Mouse (Mus musculus): ENCODE measurements at regions not wholly inside any gene's neighbourhood (a gene's known extent, or its start where the extent isn't known, plus 50 kb on each side); places are given as distances from the start of the nearest gene placed in this dataset.
A peak's percentile ranks its signal among the peaks of the same experiment; 100 is the strongest.

DNA sequence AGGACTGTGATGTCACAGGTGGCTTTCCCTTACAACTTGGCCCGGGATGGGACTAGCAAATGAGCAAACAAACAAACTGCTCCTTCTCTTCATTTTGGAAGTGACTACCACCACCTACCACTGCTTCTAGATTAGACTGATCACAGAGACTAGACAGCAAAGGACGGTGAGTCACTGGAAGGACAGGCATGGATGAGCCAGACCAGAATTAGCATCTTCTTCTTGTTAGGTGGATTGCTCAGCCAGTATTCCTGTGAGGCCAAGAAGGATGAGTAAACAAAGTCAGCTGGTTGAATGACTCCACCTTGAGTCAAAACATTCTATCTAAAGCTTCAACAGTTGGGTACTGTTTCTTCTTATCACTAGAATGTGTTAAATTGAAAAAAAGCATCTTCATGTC is 385.1 kb upstream of the Mon1b start:
- DNase-seq (ENCODE audit: low spot score in 2 of 2): no peak

DNA sequence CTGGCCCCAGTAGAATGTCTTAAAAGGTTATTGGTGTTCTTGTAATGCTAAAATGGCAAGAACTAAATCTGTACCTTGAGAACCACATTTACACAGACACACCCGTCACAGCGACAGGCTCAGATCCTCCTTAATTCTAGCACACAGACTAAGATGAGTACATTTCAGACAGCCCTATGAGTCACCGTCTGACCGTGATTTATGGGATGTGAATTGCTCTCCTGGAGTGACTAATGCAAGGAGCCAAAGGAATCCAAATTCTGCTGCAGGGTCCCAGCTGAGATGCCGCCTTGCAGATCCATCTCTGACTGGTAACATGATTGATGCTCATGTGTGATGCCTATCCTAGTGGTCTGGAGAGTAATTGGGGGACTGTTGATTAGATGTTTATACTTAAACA is 381.3 kb upstream of the Mon1b start:
- DNase-seq (ENCODE audit: low spot score in 2 of 2): peak in 1 of 2 experiments; percentile 24

DNA sequence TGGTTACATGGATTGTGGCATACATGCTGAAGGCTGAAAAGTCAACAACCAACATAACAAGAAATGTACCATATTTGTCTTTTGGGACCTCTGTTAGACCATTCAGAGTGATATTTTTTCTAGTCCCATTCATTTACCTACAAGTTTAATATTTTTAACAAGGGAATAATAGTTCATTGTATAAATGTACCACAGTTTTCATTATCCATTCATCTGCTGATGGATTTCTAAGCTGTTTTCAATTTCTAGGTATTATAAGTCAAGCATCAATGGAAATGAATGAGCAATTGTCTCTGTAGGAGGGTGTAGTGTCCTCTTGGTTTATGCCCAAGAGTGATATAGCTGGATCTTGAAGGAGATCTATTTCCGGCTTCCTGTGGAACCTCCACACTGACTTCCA is 375.9 kb upstream of the Mon1b start:
- no peak for DNase-seq (ENCODE audit: low spot score in 2 of 2)

DNA sequence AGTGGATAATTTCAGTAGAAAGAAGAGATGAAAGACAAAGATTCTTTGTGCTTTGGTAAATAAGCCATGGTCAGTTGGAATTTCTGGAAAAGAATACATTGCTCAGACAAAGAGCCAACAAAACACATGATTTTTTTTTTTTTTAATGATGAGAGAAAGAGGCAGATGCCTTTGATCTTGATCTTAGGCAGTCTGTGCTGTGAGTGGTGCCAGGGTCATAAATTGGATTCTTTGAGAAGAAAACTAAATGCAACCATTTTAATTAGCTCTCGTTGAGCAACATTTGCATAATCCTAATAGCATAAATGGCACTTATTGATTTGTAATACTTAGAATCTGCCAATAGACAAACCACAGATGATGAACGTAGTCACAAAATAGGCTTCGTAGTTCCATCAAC is 372.1 kb upstream of the Mon1b start:
- no peak for DNase-seq (ENCODE audit: low spot score in 2 of 2)

DNA sequence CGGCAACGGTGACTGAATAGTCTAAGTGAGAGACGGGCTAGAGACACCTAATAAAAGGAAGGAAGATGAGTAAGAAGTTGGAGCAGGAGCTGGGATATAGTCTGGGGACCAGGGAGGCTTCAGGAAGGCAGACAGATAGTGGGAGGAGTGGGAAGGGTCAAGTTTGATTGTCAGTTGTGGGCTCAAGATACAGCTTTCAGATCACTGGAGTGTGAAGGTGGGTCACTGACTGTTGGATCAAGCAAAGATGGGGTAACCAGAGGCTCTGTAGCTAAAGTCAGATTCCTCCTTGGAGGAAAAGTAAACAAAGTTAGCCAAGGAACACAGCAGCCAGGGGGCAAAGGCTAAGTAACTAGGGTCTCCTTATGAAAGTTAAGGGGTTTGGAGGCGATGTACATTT is 364.1 kb upstream of the Mon1b start:
- no peak for DNase-seq (ENCODE audit: low spot score in 2 of 2)

DNA sequence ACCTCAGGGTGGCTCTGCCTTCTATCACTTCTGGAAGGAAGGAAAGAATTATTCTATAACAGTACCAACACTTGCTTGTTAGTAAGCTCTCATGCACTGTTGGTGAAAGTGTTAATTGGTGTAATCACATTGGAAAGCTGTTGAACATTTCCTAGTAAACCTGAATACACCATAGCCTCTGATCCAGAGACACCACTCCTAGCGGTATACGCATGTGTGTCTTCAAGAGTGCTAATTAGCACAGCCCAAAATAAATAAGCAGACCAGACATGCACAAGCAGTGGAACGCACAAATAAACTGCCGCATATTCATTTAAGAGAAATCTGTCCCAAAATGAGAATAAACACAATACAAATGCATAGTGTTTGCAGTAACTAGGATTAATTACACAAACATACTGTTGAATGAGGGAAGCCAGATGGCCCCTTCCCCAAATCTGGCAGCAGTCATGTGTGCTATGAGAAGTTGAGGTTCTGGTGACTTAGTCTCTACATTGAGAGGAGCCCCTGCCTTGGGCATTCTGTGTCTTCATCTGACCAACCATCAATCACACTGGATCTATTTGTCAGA is 335.0 kb upstream of the Mon1b start:
- DNase-seq (ENCODE audit: low spot score in 2 of 2): no peak

DNA sequence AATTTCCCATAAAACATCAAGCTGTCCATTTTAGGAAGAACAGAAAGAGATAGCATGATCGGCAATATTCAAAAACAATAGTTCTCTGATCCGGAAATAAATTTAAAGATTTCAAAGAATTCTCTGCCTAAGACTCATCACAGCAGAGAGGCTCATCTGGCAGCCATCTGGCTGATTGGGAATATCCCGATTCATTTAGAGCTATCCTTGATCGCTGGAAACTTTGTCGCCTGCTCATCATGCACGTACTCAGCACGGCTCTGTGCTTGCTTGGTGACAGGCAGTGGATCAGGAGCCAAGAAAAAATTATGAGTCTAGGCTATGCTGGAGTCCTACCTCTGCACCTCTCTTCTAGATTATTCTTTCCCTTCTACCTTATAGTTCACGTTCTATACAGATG is 332.0 kb upstream of the Mon1b start:
- DNase-seq (ENCODE audit: low spot score in 2 of 2): peak; percentile 30 to 42

DNA sequence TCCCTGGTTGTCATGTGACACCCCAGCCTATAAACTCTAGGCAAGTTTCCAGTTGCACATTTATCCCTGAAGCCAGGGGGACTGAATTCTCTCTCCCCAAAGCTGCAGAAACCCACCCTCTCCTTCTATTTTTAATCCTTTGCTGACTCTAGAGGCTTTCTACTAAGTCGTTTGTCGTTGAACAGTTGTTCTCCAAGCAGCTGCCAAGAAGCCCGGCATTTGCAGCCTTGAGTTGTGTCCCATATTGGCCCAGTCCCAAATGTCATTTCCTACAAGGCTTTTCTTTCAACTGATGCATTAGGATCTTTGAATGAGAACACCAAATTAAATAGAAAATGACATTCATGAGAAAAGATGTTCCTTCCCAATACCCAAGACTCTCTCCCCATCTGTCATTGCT is 318.2 kb upstream of the Mon1b start:
- DNase-seq (ENCODE audit: low spot score in 2 of 2): peak; percentile 34 to 49

DNA sequence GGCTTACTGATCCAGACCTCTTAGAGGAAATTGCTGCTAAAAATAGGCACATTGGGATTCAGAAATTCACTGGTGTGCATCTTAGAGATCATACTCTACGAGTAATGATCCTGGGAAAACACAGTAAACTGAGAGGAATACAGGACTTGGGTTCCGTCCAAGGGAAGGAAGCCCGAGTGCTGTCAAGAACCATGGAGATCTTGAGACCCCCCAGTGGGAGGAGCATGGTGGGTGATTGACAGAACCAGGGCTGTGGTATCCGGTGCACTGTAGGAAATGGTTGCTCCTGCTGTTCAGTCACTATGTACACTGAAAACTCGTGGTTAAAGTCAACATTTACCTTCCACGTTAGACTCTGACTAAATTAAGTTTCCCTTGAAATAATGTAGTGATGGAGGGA is 303.8 kb upstream of the Mon1b start:
- DNase-seq (ENCODE audit: low spot score in 2 of 2): no peak

DNA sequence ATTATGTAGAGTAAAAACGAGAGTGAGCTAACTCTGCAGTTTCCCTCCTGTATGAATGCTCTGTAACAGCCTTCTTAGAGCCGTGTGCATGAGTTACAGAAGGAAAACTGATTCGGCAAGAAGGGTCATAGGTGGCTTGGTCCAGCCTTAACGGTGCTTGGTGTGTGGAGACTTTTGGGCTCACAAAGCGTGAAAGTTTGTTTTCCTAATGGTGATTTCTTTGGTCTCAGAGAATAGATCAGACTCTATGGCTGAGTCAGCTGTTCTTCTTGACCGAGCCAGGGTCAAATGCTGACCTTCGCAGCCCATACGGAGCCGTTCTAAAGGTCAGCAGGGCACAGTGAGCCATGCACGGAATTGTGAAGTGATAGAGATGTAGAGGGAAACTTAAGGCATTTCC is 294.1 kb upstream of the Mon1b start:
- no peak for DNase-seq (ENCODE audit: low spot score in 2 of 2)

DNA sequence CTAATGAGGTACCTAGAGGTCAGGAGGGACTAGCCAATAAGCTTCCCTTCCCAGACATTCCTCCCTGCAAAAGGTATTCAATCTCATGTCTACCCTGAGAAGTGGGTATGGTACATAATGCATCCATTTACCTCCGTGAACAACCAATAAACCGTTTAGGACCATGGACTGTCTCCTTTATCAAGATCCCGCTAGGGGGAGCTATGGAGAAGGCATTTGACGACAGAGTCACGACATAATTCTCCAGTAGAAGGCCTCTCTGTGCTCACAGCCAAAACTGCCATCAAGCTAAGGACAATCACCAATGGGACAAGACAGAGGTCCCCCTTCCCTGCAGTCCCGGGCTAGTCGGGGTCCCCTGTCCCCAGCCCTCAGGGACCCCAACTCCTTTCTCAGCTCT is 273.5 kb upstream of the Mon1b start:
- DNase-seq (ENCODE audit: low spot score in 2 of 2): no peak

DNA sequence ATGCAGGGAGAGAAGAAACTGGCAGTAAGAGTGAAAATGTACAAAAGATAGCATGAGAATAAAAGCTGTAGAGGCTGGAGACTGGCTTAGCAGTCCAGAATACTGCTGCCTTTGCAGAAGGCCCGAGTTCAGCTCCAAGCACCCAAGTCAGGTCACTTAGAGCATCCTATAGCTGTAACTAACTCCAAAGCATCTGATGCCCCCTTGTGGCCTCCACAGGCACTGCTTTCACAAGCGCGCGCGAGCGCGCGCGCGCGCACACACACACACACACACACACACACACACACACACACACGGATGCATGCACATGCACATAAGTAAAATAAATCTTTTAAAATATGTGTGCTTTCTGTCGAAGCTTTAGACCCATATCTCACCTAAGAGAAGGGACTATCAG is 271.2 kb upstream of the Mon1b start:
- no peak for DNase-seq (ENCODE audit: low spot score in 2 of 2)

DNA sequence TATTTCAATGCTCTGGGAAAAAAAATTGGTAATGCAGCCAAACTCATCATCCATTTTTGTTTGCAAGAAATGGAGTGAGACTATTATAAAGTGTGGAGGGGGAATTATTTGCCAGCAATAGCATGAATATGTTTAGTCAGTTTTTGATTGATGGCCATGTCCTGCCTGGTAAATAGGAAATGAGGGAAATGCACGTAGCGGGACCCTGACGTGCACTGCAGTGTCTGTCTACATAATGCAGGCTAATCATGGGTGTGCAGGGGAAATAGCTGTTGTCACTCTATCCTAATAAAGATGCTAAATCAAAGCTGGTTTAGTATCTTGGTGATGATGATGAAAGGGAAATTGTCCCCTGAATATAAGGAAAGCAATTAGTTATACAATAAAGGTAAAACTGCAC is 251.9 kb upstream of the Mon1b start:
- no peak for DNase-seq (ENCODE audit: low spot score in 2 of 2)

DNA sequence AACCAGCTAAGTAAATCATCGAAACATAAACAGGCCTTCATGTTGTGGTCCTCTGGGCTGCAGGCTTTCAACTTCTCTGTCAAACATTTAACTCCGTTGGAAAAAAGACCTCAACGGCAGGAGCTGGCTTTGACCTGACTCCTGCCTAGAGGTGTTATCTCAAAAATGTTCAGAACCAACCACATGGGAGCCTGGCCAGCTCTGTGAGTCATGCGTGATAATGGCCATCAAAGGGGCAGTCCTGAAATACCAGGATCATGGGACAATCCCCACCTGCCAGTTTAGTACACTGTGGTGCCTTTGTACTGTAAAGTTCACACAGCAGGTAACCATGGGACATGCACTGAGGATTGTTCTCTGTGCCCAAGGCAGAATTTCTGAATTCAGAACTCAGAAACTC is 251.4 kb upstream of the Mon1b start:
- no peak for DNase-seq (ENCODE audit: low spot score in 2 of 2)

DNA sequence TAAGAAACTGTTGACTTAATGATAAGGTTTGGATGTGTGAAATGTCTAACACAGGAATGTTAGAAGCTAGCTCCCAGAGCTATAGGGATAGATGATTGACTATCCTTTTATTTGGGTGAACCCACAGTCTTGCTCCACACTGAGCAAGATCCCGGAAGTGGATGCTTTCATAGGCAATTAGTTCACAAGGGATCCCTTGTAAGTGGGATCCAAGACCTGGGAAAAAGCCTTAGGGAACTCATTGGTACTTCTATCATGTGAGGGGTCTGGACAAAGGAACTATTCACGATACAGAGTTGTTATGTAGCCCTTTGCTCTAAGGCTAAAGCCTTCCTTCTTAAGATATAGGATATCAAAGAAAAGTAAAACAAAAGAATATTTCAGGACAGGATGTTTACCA is 245.9 kb upstream of the Mon1b start:
- DNase-seq (ENCODE audit: low spot score in 2 of 2): no peak

DNA sequence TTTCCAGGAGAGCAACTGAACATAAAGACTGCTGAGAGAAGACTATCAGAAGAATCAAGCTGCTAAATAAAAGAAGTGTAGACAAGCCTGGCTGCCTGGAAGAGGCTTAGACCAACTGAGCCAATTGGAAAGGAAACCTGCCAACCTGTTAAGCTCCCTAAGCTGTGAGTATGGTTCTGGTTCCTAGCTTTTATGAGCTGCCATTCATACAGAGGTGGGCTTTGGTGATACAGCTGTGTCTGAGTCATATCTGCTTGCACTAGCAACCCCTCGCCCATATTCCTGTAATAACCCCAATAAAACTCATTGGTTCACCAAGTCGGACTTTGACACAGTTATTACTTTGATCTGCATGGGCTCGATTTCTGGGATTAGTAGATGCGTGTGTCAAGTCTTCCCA is 245.3 kb upstream of the Mon1b start:
- no peak for DNase-seq (ENCODE audit: low spot score in 2 of 2)

DNA sequence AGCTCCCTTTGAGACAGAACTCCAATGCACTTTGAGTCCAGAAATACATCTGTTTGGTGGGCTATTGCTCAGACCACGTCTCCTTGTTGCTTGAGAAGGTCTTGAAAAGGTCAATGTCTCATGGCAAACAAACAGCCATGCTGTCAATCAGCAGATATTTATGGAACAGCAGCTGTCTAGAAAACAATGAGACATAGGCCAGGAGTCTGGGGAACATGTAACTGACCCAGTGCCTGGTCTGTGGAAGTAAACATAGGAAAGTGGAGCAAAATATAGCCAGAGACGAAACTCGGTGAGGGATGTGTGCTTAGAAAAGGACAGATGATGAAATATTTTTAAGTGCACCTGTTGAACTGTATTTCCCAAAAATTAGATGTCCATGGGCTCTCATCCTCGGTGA is 241.1 kb upstream of the Mon1b start:
- no peak for DNase-seq (ENCODE audit: low spot score in 2 of 2)

DNA sequence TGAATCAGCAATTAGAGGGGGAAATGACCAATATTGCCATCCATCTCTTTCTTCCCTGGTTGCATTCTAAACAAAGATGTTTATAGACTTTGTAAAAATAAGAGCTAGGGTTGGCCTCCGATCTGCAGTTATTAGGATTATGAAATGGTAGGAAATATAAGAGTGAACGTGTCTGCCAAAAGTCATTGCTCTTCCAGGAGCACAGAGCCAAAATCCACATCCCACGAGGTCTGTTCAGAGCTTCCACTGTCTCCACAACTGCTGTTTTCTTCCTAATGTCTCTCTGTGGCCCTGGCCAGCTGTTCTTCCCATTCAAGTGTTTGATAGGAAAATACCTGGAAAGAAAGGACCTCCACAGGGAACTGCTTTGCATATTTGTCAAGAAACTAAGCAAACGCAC is 230.2 kb upstream of the Mon1b start:
- DNase-seq (ENCODE audit: low spot score in 2 of 2): no peak

DNA sequence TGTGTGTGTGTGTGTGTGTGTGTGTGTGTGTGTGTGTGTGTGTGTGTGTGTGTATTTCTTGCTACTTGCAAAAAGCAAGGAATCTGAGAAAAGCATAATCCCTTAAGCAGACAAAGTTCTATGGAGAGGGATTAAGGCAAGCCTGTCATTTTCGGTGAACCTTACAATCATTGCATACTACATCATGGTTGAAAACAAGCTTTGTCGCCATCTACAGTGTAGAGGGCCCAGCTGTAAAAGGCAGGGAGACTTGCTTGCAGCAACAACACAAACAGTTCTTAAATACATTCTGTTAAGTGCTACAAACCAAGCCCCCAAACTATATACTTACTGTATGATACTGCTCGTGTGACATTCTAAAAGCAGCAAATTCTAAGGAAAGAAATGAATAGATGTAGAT is 216.0 kb upstream of the Mon1b start:
- peak; percentile 31 to 32 for DNase-seq (ENCODE audit: low spot score in 2 of 2)

DNA sequence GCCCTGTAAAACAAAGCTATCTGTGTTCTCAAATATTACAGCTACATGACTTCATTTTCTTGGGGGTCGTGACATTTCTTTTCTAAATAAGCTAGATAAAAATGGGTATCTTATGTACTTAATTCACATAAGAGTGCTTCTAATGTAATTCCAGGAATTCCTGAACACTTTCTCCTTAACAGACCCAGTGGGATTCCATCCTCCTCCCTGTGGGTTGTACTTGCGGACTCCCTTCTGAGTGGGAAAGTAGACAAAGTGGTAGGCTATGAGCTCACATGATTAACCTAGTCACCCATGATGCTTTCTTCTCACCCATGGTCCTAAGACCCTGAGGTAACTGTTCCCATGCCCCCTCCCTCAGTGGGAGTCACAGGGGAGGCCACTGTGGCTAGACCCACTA is 212.7 kb upstream of the Mon1b start:
- no peak for DNase-seq (ENCODE audit: low spot score in 2 of 2)

DNA sequence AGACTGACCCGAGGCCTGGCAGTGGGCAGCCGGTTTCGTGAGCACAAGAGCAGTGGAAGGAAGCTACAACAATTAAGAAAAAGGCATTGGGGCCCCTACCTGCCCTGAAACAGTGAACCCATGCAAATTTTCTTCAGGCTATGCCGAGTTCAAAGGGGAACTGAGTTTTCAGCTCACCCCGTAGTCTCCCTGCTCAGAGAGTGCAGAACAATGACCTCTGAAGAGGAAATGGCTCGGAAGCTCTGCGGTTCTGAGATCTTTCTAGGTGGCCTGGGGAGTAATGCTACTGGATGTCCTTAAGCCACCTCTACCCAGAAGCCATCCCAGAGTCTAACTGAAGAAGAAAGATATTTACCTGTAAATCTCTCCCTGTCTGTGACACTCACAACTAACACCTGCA is 196.3 kb upstream of the Mon1b start:
- no peak for DNase-seq (ENCODE audit: low spot score in 2 of 2)

DNA sequence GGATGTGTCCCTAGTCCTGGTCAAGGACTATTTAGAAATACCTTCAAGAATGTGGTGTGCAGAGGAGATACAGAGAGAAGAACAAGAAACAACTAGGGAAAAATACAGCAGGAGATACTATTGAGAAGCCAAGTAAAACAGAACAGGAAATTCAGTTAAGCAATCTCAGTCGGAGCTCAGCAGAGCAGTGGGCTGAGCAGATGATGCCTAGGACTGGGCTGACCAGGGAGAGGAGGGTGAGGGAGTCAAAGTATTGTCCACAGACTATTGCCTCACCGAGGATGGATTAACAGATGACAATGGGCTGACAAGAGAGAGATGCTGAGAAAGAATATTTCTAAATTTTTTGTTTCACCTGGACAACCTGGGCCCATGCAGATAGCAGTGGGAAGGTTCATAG is 181.4 kb upstream of the Mon1b start:
- DNase-seq (ENCODE audit: low spot score in 2 of 2): no peak

DNA sequence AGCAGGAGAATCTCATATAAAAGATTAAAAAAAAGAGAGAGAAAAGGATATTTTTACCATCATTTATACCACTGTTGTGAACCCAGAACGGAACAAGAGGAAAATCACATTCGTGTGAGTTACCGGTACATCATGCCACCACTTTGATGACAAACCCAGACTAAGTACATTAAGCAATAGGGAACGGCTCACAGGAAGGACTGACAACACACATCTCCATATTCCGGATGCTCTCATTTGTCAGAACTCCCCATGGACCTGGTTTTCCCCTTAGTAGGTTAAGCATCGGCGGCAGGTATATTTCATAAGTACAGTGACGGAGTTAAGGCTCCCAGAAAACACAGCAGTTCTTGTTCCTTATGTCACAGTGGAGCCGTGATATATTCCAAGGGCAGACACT is 170.8 kb upstream of the Mon1b start:
- DNase-seq (ENCODE audit: low spot score in 2 of 2): no peak

DNA sequence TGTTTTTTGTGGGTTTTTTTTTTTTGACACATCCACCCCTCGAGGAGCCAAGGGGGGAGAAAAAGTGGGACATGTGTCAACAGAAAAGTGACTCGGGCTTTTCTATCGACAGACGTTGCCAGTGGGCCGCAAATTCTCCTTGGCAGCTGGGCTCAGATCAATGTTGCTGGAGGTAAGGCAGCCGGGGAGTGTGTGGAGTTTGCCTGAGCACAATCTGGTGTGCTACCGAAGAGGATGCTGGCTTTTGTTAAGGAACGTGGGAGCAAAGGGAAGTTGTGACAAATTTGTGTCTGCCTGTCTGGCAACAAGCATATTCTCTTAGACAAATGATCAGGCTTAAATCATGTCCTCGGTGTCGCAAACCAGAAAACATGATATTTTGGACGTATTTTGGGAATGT is 170.2 kb upstream of the Mon1b start:
- peak; percentile 27 to 30 for DNase-seq (ENCODE audit: low spot score in 2 of 2)

DNA sequence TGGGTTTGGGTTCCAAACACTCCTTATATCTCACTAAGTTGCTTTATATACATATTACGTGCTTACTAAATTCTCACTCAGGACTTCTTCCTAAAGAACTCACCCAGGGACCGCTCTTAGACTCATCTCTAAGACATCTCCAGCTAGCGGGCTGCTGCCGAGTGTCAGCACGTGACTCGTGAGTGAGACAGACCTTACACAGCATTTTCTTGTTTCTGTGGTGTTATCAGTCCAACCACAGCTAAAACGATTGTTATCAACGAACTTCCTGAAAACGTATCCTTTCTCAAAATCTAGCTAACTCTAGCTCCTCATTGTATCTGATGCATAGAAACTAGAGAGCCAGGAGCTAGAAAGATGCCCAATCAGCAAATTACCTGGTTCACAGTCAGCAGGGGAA is 168.7 kb upstream of the Mon1b start:
- DNase-seq (ENCODE audit: low spot score in 2 of 2): no peak

Measured in right cerebral cortex, postnatal 10 days (tissue).